Mouse (Mus musculus): ENCODE results near the gene Sphk2.
A peak's percentile ranks its signal among the peaks of the same experiment; 100 is the strongest.

Gene Sphk2

GRCm38 (mm10) chr7:45709677-45710355 lies 8.0 kb downstream of the Sphk2 start:
- no peak for DNase-seq

GRCm38 (mm10) chr7:45709036-45709435 lies 8.8 kb downstream of the Sphk2 start:
- no peak for DNase-seq

- no peak for DNase-seq
These were observed 9.5 kb downstream of the Sphk2 start for GRCm38 (mm10) chr7:45708221-45708761.

GRCm38 (mm10) chr7:45707375-45707967 lies 10.3 kb downstream of the Sphk2 start:
- DNase-seq, result peak; percentile 99

- peak; percentile 88 for DNase-seq
These were observed 11.0 kb downstream of the Sphk2 start for GRCm38 (mm10) chr7:45706721-45707241.

- peak; percentile 95 for DNase-seq
These were observed 11.9 kb downstream of the Sphk2 start for GRCm38 (mm10) chr7:45705873-45706281.

- DNase-seq, result no peak
These were observed 12.3 kb downstream of the Sphk2 start for GRCm38 (mm10) chr7:45705443-45705864.

- DNase-seq, result peak; percentile 100
These were observed 12.9 kb downstream of the Sphk2 start, which contains the start of gene Dbp for GRCm38 (mm10) chr7:45704730-45705442. Gene Dbp (plus strand): TSS chr7:45705088.

GRCm38 (mm10) chr7:45704046-45704559 lies 13.7 kb downstream of the Sphk2 start:
- DNase-seq, result peak; percentile 83

GRCm38 (mm10) chr7:45703521-45704033 lies 14.2 kb downstream of the Sphk2 start:
- no peak for DNase-seq

- no peak for DNase-seq
These were observed 14.8 kb downstream of the Sphk2 start for GRCm38 (mm10) chr7:45702809-45703520.

GRCm38 (mm10) chr7:45702316-45702715 lies 15.5 kb downstream of the Sphk2 start:
- DNase-seq, result no peak

- DNase-seq, result no peak
These were observed 16.2 kb downstream of the Sphk2 start for GRCm38 (mm10) chr7:45701607-45702006.

GRCm38 (mm10) chr7:45701072-45701471 lies 16.7 kb downstream of the Sphk2 start:
- DNase-seq, result no peak

- peak; percentile 94 for DNase-seq
These were observed 17.3 kb downstream of the Sphk2 start for GRCm38 (mm10) chr7:45700301-45701015.

GRCm38 (mm10) chr7:45699523-45700141 lies 18.2 kb downstream of the Sphk2 start, which contains the start of gene Car11:
Gene Car11 (plus strand): TSS chr7:45699843.
- no peak for DNase-seq

- DNase-seq, result no peak
These were observed 19.9 kb downstream of the Sphk2 start for GRCm38 (mm10) chr7:45697894-45698293.

GRCm38 (mm10) chr7:45695098-45695497 lies 22.7 kb downstream of the Sphk2 start:
- DNase-seq, result no peak

- DNase-seq, result no peak
These were observed 23.7 kb downstream of the Sphk2 start, which contains the start of gene Sec1 for GRCm38 (mm10) chr7:45693921-45694591. Gene Sec1 (minus strand): TSS chr7:45694402.

GRCm38 (mm10) chr7:45692364-45692763 lies 25.4 kb downstream of the Sphk2 start:
- no peak for DNase-seq

All from lung, postnatal 36 days (tissue).